Mouse (Mus musculus): ENCODE results near the gene Gpr132. TPM values are rescaled to one million over a fixed set of nuclear protein-coding genes. Genes with fewer than 3 reads are reported as not detected.
"Not testable (repeated sequence)": the region's sequence is repeated elsewhere in the genome, so short reads cannot be mapped to it uniquely, and the experiment has no call there.

Gpr132 gene
- total and polyA plus RNA-seq, 3 experiments: 24.4 to 62.1 (median 44.7) TPM

DNA sequence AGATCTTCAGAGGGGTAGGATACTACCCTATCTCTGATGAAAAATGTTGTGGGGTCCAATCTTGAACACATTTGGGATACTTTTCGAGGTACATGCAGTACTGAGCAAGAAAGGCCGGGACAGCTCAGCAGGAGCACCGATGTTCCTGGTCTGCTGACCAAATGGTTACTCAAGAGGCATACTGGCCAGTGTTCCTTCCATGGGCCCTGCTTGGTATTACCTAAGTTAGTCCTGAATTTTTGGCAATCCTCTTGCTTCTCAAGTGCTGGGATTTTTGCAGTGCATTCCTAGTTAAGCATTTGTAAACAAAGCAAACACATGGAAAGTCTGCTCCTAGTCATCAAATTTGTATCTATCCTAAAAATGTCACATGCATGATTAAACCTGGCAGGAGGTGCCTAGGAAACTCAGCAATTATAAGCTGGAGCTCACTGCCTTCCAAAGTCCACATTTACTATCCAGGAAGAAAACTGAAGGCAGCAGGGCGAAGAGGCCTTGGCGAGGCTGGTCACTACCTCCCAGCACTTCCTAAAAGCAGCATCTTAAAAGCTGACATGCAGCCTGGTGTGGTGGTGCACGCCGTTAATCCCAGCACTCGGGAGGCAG lies 48.9 kb downstream of the Gpr132 start:
- Histone ChIP-seq H3K4me2 (ENCODE audit: insufficient read depth, low read depth, poor library complexity, severe bottlenecking) (no peak overlapping the region), H3K27me3 (replicated peaks) (no peaks in the 10 kb centered on the region), H3K79me2 (replicated peaks; ENCODE audit: control insufficient read depth, extremely low read depth, insufficient read depth, poor library complexity, severe bottlenecking) (peaks cover 42% of the 10 kb centered on the region), H3K27ac (ENCODE audit: insufficient read depth, low read depth) (no peak overlapping the region), H3K9me3 (replicated peaks; ENCODE audit: low read length) (no peaks in the 10 kb centered on the region), H3K9ac (ENCODE audit: insufficient read depth, low read depth) (no peak overlapping the region), H3K4me3 (replicated peaks in 1 of 3; ENCODE audit: low read depth in 2 of 3, low read length in 2 of 3, poor library complexity in 1 of 3) (no peak overlapping the region), H3K4me1 (ENCODE audit: control insufficient read depth in 1 of 2, insufficient read depth in 2 of 2) (peaks cover 10 to 25% of the 10 kb centered on the region in 2 experiments), H3K36me3 (replicated peaks in 1 of 2; ENCODE audit: control insufficient read depth in 1 of 2, insufficient read depth in 1 of 2, low read length in 1 of 2) (peaks cover 64 to 96% of the 10 kb centered on the region in 2 experiments)
- in situ Hi-C loops (cut with MboI; ENCODE audit: low pct_ligation_motif_present, low pct_unique_long_range_greater_than_20kb, low sequenced_read_pairs) (no loop called here), dilution Hi-C loops (cut with MboI; ENCODE audit: extremely low pct_ligation_motif_present, extremely low pct_unique_long_range_greater_than_20kb, low sequenced_read_pairs) (loop anchor here (10.0 kb wide), 1 partner anchor 74 kb away; no protein-coding TSS in a partner anchor)
- DNase-seq (ENCODE audit: extremely low read depth): no peak
- TF ChIP-seq MYC (IDR thresholded peaks at IDR 0.05; ENCODE audit: low read depth, low read length) (no peak), PAX5 (IDR thresholded peaks at IDR 0.05; ENCODE audit: low read length) (no peak), JUND (conservative IDR thresholded peaks at IDR 0.05; ENCODE audit: low read depth, low read length) (no peak), HCFC1 (IDR thresholded peaks at IDR 0.05; ENCODE audit: low read depth, low read length) (no peak), ZMIZ1 (IDR thresholded peaks at IDR 0.05; ENCODE audit: low read depth, low read length) (no peak), POLR2A (IDR thresholded peaks at IDR 0.05; ENCODE audit: low read depth, low read length) (no peak), POLR2AphosphoS2 (IDR thresholded peaks at IDR 0.05; ENCODE audit: low read depth, low read length) (no peak), USF2 (conservative IDR thresholded peaks at IDR 0.05; ENCODE audit: low read depth, low read length) (no peak)

GRCm38 (mm10) chr12:112816866-112817265 lies 51.2 kb downstream of the Gpr132 start:
- dilution Hi-C loops (cut with MboI; ENCODE audit: extremely low pct_ligation_motif_present, extremely low pct_unique_long_range_greater_than_20kb, low sequenced_read_pairs): loop anchor here (10.0 kb wide), 1 partner anchor 72 kb away; no protein-coding TSS in a partner anchor

DNA sequence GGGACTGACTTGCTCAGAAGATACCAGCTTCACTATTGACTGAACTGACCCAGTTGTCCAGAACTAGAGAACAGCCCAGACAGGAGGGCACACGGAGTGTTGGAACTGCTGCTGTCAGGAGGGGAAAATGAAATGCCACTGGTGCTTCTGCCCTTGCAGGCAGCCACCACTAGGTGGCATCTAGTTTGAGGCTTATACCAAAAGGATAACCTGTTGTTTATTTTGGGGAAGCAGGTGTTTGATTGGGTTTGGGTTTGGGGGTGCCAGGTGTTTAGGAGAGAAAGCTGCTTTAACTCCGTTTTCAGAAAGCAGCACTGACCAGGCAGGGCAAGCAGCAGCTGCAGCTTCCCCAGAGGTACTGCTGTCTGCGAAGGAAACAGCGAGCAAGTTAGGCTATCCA lies 51.7 kb downstream of the Gpr132 start:
- Histone ChIP-seq H3K36me3 (replicated peaks in 1 of 2; ENCODE audit: control insufficient read depth in 1 of 2, insufficient read depth in 1 of 2, low read length in 1 of 2) (peaks cover 45 to 93% of the 10 kb centered on the region in 2 experiments), H3K9ac (ENCODE audit: insufficient read depth, low read depth) (no peak overlapping the region), H3K4me1 (ENCODE audit: control insufficient read depth in 1 of 2, insufficient read depth in 2 of 2) (peaks cover 0 to 8% of the 10 kb centered on the region in 2 experiments; a peak in 1 of 4 replicates), H3K4me3 (replicated peaks in 1 of 3; ENCODE audit: low read depth in 2 of 3, low read length in 2 of 3, poor library complexity in 1 of 3) (no peak overlapping the region), H3K9me3 (replicated peaks; ENCODE audit: low read length) (no peaks in the 10 kb centered on the region), H3K27ac (ENCODE audit: insufficient read depth, low read depth) (no peak overlapping the region), H3K4me2 (ENCODE audit: insufficient read depth, low read depth, poor library complexity, severe bottlenecking) (no peak overlapping the region), H3K79me2 (replicated peaks; ENCODE audit: control insufficient read depth, extremely low read depth, insufficient read depth, poor library complexity, severe bottlenecking) (peaks cover 15% of the 10 kb centered on the region), H3K27me3 (replicated peaks) (no peaks in the 10 kb centered on the region)
- in situ Hi-C loops (cut with MboI; ENCODE audit: low pct_ligation_motif_present, low pct_unique_long_range_greater_than_20kb, low sequenced_read_pairs) (no loop called here), dilution Hi-C loops (cut with MboI; ENCODE audit: extremely low pct_ligation_motif_present, extremely low pct_unique_long_range_greater_than_20kb, low sequenced_read_pairs) (loop anchor here (10.0 kb wide), 1 partner anchor 71 kb away; no protein-coding TSS in a partner anchor)
- DNase-seq (ENCODE audit: extremely low read depth): peak; percentile 51
- no peak for TF ChIP-seq USF2 (conservative IDR thresholded peaks at IDR 0.05; ENCODE audit: low read depth, low read length)
- TF ChIP-seq NRF1 (IDR thresholded peaks at IDR 0.05; ENCODE audit: low read depth, low read length): no peak
- TF ChIP-seq JUN (IDR thresholded peaks at IDR 0.05; ENCODE audit: insufficient read depth, low read depth, low read length): no peak
- TF ChIP-seq MXI1 (IDR thresholded peaks at IDR 0.05; ENCODE audit: low read depth, low read length): no peak
- no peak for TF ChIP-seq UBTF (IDR thresholded peaks at IDR 0.05; ENCODE audit: low read depth, low read length)
- no peak for TF ChIP-seq CHD1 (IDR thresholded peaks at IDR 0.05; ENCODE audit: low read depth, low read length)
- TF ChIP-seq TCF12 (IDR thresholded peaks at IDR 0.05; ENCODE audit: low read depth, low read length): 0 out of 2 replicates have a peak, but pooled peaks have one; percentile 23
- TF ChIP-seq MAFK (IDR thresholded peaks at IDR 0.05; ENCODE audit: insufficient replicate concordance, low read length): no peak
- TF ChIP-seq RAD21 (IDR thresholded peaks at IDR 0.05; ENCODE audit: low read depth, low read length): peak; percentile 49
- TF ChIP-seq MAX (IDR thresholded peaks at IDR 0.05; ENCODE audit: low read length): no peak
- TF ChIP-seq POLR2A (IDR thresholded peaks at IDR 0.05; ENCODE audit: low read depth, low read length): no peak
- no peak for TF ChIP-seq USF1 (IDR thresholded peaks at IDR 0.05; ENCODE audit: low read depth, low read length)
- no peak for TF ChIP-seq BHLHE40 (IDR thresholded peaks at IDR 0.05; ENCODE audit: low read depth, low read length)
- no peak for TF ChIP-seq POLR2AphosphoS2 (IDR thresholded peaks at IDR 0.05; ENCODE audit: low read depth, low read length)
- TF ChIP-seq MAZ (IDR thresholded peaks at IDR 0.05; ENCODE audit: low read depth, low read length): no peak
- no peak for TF ChIP-seq NELFE (IDR thresholded peaks at IDR 0.05; ENCODE audit: low read depth, low read length)
- peak; percentile 84 to 91 for TF ChIP-seq CTCF (conservative IDR thresholded peaks at IDR 0.05 in 1 of 2, IDR thresholded peaks at IDR 0.05 in 1 of 2; ENCODE audit: low read depth in 2 of 2, low read length in 2 of 2)
- TF ChIP-seq SMC3 (IDR thresholded peaks at IDR 0.05; ENCODE audit: low read depth, low read length): peak; percentile 82
- no peak for TF ChIP-seq ZKSCAN1 (IDR thresholded peaks at IDR 0.05; ENCODE audit: borderline replicate concordance, low read depth, low read length)
- no peak for TF ChIP-seq ZNF384 (IDR thresholded peaks at IDR 0.05; ENCODE audit: low read depth, low read length)
- TF ChIP-seq PAX5 (IDR thresholded peaks at IDR 0.05; ENCODE audit: low read length): no peak

More at GRCm38 (mm10) chr12:112816866-112817265, 51.2 kb downstream of the Gpr132 start:
- H3K4me1 ChIP-seq (ENCODE audit: control insufficient read depth in 1 of 2, insufficient read depth in 2 of 2); H3K9me3 ChIP-seq (replicated peaks; ENCODE audit: low read length); DNase-seq (ENCODE audit: extremely low read depth); in situ Hi-C loops (cut with MboI; ENCODE audit: low pct_ligation_motif_present, low pct_unique_long_range_greater_than_20kb, low sequenced_read_pairs); H3K9ac ChIP-seq (ENCODE audit: insufficient read depth, low read depth); H3K4me2 ChIP-seq (ENCODE audit: insufficient read depth, low read depth, poor library complexity, severe bottlenecking); H3K4me3 ChIP-seq (replicated peaks in 1 of 3; ENCODE audit: low read depth in 2 of 3, low read length in 2 of 3, poor library complexity in 1 of 3); H3K27me3 ChIP-seq (replicated peaks); H3K27ac ChIP-seq (ENCODE audit: insufficient read depth, low read depth): not testable (repeated sequence)
- Histone ChIP-seq H3K79me2 (replicated peaks; ENCODE audit: control insufficient read depth, extremely low read depth, insufficient read depth, poor library complexity, severe bottlenecking) (peaks cover 21% of the 10 kb centered on the region), H3K36me3 (replicated peaks in 1 of 2; ENCODE audit: control insufficient read depth in 1 of 2, insufficient read depth in 1 of 2, low read length in 1 of 2) (peaks cover 50 to 94% of the 10 kb centered on the region in 2 experiments)
